Mouse (Mus musculus) liver, embryonic 12.5 days (tissue): ENCODE measurements at regions not wholly inside any gene's neighbourhood (a gene's known extent, or its start where the extent isn't known, plus 50 kb on each side); places are given as distances from the start of the nearest gene placed in this dataset.

Source experiments
- ATAC-seq: fragments of 200-750 bp; cut with Nextera tagmentation; 2 replicates; pipeline ENCODE4 v1.8.0; 2017; ENCODE audit warnings: moderate number of reproducible peaks, mild to moderate bottlenecking, moderate library complexity
- H3K27ac ChIP-seq: fragments of 300-500 bp; sonication (generic); 2 replicates; pipeline ENCODE4 v1.5.1; 2016; ENCODE audit warnings: mild to moderate bottlenecking
- H3K27me3 ChIP-seq: fragments of 300-500 bp; sonication (generic); replicated peaks from 2 replicates; pipeline ENCODE4 v1.6.1; 2016; ENCODE audit warnings: mild to moderate bottlenecking, moderate library complexity
- H3K36me3 ChIP-seq: fragments of 300-500 bp; sonication (generic); 2 replicates; pipeline ENCODE4 v1.6.1; 2016; ENCODE audit warnings: mild to moderate bottlenecking, moderate library complexity
- H3K4me1 ChIP-seq: fragments of 300-500 bp; sonication (generic); 2 replicates; pipeline ENCODE4 v1.6.1; 2016
- H3K4me2 ChIP-seq: fragments of 300-500 bp; sonication (generic); 2 replicates; pipeline ENCODE4 v1.6.1; 2016; ENCODE audit warnings: mild to moderate bottlenecking, moderate library complexity
- H3K4me3 ChIP-seq: fragments of 300-500 bp; sonication (generic); 2 replicates; pipeline ENCODE4 v1.5.1; 2016; ENCODE audit warnings: mild to moderate bottlenecking, moderate library complexity
- H3K9ac ChIP-seq: fragments of 300-500 bp; sonication (generic); 2 replicates; pipeline ENCODE4 v1.6.1; 2016; ENCODE audit warnings: mild to moderate bottlenecking, moderate library complexity
- H3K9me3 ChIP-seq: fragments of 300-500 bp; sonication (generic); replicated peaks from 2 replicates; pipeline ENCODE4 v1.6.1; 2016; ENCODE audit warnings: mild to moderate bottlenecking, moderate library complexity
- WGBS: fragments of 180-500 bp; shearing (Covaris S2); methylation state at CpG from one replicate; pipeline ENCODE4 v1.1.7; 2016; ENCODE audit not compliant: insufficient replicate concordance; 5-methylcytosine and 5-hydroxymethylcytosine counted together

DNA sequence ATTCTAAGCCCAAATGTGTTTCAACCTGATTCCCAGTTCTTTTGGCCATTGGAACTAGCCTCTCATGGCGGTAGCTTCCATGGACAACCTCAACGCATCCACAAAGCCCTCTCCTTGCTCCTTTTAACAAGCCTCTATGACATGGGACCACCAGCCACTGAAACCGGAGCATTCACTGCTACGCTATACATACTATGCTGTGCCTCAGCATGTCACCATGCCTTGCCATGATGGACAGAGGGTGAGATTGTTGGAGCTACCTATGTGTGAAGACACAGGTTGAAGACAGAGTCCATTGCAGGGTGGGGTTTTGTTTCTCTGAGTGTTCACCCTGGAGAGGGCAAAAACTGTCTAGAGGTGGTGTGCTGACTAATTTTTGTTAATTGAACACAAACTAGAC is 258.7 kb upstream of the Rnaseh2b start:
- ATAC-seq, result no peak
- Histone ChIP-seq H3K4me2 (no peak overlapping the region), H3K9ac (no peak overlapping the region), H3K27me3 (no peaks in the 10 kb centered on the region), H3K4me1 (no peaks in the 10 kb centered on the region), H3K27ac (no peak overlapping the region), H3K36me3 (no peaks in the 10 kb centered on the region), H3K4me3 (no peak overlapping the region), H3K9me3 (no peaks in the 10 kb centered on the region)
- WGBS, result 85% methylated on average over 4 of the region's 4 CpGs

DNA sequence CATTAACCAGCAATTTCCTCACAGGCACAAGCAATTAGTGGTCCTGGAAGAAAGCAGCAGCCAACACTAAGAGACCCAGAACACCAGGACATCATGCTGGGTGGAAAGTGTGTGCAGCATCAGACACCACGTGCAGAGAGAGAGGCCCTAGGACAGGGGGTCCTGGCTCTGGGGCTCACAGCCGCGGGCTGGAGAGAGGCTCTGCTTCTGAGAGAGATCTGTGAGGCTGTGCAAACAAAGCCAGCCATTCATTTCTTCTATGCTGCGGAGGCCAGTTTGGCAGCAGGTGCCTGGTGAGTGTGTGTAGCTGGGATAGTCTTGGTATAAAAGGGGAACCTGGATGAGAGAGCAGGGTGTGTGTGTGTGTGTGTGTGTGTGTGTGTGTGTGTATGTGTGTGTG is 257.7 kb upstream of the Rnaseh2b start:
- Histone ChIP-seq H3K27me3 (no peaks in the 10 kb centered on the region), H3K4me3 (no peak overlapping the region), H3K9me3 (no peaks in the 10 kb centered on the region), H3K9ac (no peak overlapping the region), H3K4me2 (no peak overlapping the region), H3K36me3 (no peaks in the 10 kb centered on the region), H3K27ac (no peak overlapping the region), H3K4me1 (no peaks in the 10 kb centered on the region)
- ATAC-seq, result no peak
- WGBS, result 61% methylated on average over 4 of the region's 4 CpGs

DNA sequence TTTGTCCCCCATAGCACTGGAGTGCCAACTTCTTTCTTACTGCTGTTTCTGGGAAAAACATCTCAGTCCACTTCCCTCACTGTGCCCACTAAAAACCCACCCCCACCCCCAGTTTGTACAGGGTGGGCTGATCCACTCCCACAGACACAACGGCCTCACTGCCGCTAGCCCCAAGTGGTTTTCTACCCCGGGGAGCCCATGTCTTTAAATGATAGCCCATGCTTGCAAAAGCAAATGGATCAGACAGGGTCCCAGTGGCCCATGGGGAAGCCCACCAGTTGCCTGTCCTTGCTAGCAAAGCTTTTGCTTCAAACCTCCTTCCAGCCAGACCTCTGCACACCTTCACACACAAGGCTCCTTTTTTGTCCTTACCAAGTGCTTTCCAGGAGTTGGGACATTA is 257.0 kb upstream of the Rnaseh2b start:
- H3K27me3 ChIP-seq, result no peaks in the 10 kb centered on the region
- H3K9ac ChIP-seq, result no peak overlapping the region
- no peak for ATAC-seq
- H3K4me3 ChIP-seq, result no peak overlapping the region
- H3K36me3 ChIP-seq, result no peaks in the 10 kb centered on the region
- H3K4me1 ChIP-seq, result no peaks in the 10 kb centered on the region
- H3K4me2 ChIP-seq, result no peak overlapping the region
- H3K27ac ChIP-seq, result no peak overlapping the region
- H3K9me3 ChIP-seq, result no peaks in the 10 kb centered on the region
- 79% methylated on average over 3 of the region's 3 CpGs for WGBS

DNA sequence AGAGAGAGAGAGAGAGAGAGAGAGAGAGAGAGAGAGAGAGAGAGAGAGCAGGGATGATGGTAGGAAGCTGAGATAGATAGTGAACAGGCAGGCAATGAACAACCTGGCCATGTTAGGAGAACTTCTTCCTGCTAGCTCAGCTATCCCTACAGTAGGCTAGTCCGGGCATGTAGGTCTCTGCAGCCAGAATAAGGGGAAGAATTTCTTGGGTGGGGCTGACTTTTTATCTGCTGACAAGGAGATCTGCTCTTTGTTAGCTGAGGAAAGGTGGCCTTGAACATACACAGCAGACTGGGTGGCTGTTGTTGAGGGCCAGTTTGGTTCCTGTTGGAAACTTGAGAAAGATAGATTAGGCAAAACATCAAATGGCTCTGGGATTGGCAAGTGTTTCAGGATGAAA is 254.9 kb upstream of the Rnaseh2b start:
- H3K27me3 ChIP-seq, result no peaks in the 10 kb centered on the region
- H3K9me3 ChIP-seq, result no peaks in the 10 kb centered on the region
- H3K4me2 ChIP-seq, result no peak overlapping the region
- no peak for ATAC-seq
- WGBS, result 35% methylated on average over 1 of the region's 1 CpGs
- no peak overlapping the region for H3K4me3 ChIP-seq
- no peak overlapping the region for H3K9ac ChIP-seq
- no peak overlapping the region for H3K27ac ChIP-seq
- no peaks in the 10 kb centered on the region for H3K4me1 ChIP-seq
- H3K36me3 ChIP-seq, result no peaks in the 10 kb centered on the region

DNA sequence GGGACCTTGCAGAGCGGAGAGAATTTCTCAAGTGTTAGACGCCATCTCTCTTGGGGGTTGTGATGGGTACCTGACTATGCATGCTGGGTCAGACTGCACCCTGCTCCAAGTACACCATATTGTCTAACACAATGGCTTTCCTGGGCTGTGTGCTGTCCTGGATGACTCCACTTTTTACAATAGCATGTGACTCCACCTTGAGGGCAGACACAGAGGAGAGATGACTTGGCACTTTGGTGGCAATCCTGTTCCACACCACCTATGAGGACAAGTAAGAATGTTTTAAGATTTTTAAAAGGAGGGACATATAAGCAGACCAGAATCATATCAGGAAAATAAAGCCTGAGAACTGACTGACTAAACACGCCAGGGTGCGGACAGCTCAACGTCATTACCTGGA is 254.5 kb upstream of the Rnaseh2b start:
- H3K27me3 ChIP-seq, result no peaks in the 10 kb centered on the region
- no peak overlapping the region for H3K27ac ChIP-seq
- no peaks in the 10 kb centered on the region for H3K36me3 ChIP-seq
- H3K4me2 ChIP-seq, result no peak overlapping the region
- no peaks in the 10 kb centered on the region for H3K9me3 ChIP-seq
- no peaks in the 10 kb centered on the region for H3K4me1 ChIP-seq
- WGBS, result 78% methylated on average over 5 of the region's 5 CpGs
- no peak for ATAC-seq
- H3K4me3 ChIP-seq, result no peak overlapping the region
- H3K9ac ChIP-seq, result no peak overlapping the region

DNA sequence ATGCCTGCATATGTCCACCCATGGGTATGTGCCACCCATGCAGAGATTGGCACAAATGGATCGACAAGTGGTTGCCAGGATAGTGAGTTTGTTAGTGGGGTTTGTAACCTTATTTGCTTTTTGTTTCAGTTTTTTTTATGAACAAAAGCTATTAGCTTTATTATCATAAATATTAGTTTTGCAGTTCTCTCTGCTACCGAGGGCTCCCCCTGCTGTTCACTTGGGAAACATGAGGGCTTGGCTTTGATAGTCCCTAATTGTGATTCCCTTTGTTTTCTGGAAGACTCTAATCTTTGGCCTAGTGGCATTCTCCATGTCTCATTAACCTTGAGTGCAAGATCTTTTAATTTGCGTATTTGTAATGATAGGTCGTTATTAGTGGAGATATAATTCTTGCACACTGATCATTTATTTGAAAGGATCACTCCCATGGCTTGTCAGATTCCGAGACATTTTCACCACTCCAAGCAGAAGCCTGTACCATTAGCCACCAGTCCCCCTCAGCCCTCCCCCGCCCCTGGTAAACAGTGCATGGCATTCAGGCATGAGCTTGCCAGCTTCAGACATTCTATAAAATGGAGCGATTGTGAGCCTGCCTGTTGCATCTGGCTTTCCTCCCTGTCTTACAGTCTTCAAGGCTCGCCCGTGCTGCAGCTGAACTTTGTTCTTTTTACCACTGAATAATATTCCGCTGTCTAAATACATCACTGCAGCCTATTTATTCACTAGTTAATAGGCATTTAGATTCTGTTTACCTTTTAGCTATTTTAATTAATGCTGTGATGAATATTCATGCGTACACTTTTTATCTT is 249.9 kb upstream of the Rnaseh2b start:
- Histone ChIP-seq H3K27me3 (no peaks in the 10 kb centered on the region), H3K4me2 (no peak overlapping the region), H3K9me3 (no peaks in the 10 kb centered on the region), H3K4me1 (no peaks in the 10 kb centered on the region), H3K36me3 (no peaks in the 10 kb centered on the region), H3K9ac (no peak overlapping the region), H3K4me3 (no peak overlapping the region), H3K27ac (no peak overlapping the region)
- ATAC-seq, result no peak
- WGBS, result 58% methylated on average over 11 of the region's 11 CpGs

DNA sequence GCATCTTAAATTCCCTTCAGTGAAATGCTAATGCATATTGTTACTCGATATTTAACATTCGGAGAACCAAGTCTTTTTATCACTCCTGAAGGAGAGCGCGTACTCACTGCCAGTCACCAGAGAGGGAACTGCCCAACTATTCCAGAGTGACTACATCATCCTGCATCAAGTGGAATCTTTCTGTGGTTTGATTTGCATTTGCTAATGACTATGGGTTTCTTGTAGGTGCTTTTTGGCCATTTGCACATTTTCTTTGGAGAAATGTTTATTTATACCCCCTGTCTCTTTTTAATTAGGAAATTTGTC is 249.3 kb upstream of the Rnaseh2b start:
- no peak overlapping the region for H3K27ac ChIP-seq
- 85% methylated on average over 4 of the region's 4 CpGs for WGBS

DNA sequence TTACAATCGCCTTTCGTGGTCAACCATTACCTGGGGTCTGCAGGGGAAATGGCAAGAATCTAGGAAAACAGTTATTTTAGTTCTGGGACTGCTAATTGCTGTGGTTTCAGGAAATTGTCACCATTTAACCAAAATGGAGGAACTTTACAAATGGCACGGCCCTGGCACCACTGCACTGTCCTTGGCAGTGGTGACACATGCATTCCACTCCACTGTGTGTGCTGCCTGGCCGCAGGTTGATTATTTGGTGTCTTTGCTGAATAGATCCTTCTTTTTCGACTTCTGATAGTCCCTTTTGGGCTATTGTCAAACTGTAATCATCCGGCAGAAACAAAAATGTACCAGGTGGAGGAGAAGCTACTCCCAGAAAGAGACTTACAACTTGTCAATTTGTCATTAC is 241.4 kb upstream of the Rnaseh2b start:
- Histone ChIP-seq H3K36me3 (no peaks in the 10 kb centered on the region), H3K4me2 (no peak overlapping the region), H3K4me1 (no peaks in the 10 kb centered on the region), H3K4me3 (no peak overlapping the region), H3K9me3 (no peaks in the 10 kb centered on the region), H3K27ac (no peak overlapping the region), H3K27me3 (no peaks in the 10 kb centered on the region), H3K9ac (no peak overlapping the region)
- ATAC-seq, result no peak
- 65% methylated on average over 6 of the region's 6 CpGs for WGBS

More for the DNA sequence above, 249.3 kb upstream of the Rnaseh2b start:
- no peak for ATAC-seq
- no peaks in the 10 kb centered on the region for H3K4me1 ChIP-seq
- H3K4me3 ChIP-seq, result no peak overlapping the region
- H3K4me2 ChIP-seq, result no peak overlapping the region
- no peaks in the 10 kb centered on the region for H3K9me3 ChIP-seq
- H3K9ac ChIP-seq, result no peak overlapping the region
- no peaks in the 10 kb centered on the region for H3K36me3 ChIP-seq
- H3K27me3 ChIP-seq, result no peaks in the 10 kb centered on the region

DNA sequence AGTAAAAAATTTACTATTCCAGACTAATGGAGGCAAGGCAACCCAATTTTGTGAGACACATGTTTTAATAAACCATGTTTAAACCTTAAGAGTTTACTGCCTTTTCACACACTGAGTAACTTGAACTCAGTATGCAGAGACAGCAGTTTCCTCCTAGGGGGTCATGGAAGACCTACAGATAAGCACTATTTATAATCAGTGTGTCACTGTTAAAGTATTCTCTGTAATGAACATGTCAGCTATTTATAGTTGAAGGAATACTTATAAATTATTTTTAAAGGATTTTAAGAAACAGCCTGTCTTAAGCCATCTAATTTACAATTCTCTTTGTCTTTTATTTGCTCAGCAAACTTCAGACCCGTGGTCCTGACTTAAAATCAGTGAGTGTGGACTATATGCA is 240.5 kb upstream of the Rnaseh2b start:
- no peak overlapping the region for H3K9ac ChIP-seq
- H3K4me2 ChIP-seq, result no peak overlapping the region
- no peaks in the 10 kb centered on the region for H3K27me3 ChIP-seq
- 23% methylated on average over 1 of the region's 1 CpGs for WGBS
- no peak overlapping the region for H3K4me3 ChIP-seq
- no peaks in the 10 kb centered on the region for H3K36me3 ChIP-seq
- no peak for ATAC-seq
- no peak overlapping the region for H3K27ac ChIP-seq
- no peaks in the 10 kb centered on the region for H3K9me3 ChIP-seq
- no peaks in the 10 kb centered on the region for H3K4me1 ChIP-seq

DNA sequence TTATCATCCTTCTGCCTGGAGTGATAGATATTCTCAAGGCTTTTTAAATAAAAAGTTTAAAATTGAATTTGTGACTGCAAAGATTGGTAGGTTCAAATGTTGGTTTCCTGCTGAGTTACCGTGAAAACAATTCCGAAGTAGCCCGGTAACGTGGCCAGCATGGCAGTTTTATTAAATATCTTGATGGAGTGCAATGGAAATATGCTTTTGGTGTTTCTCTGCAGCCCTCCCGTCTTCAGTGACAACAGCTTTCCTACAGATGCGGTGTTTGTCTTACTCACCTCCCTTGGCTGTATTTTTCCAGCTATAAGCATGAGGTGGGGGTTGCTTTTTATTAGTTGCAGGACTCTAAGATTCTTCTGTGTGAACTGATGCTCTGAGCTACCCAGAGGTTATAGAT is 239.4 kb upstream of the Rnaseh2b start:
- Histone ChIP-seq H3K27ac (no peak overlapping the region), H3K9ac (no peak overlapping the region), H3K9me3 (no peaks in the 10 kb centered on the region), H3K4me2 (no peak overlapping the region), H3K4me1 (no peaks in the 10 kb centered on the region), H3K36me3 (no peaks in the 10 kb centered on the region), H3K4me3 (no peak overlapping the region), H3K27me3 (no peaks in the 10 kb centered on the region)
- WGBS, result 70% methylated on average over 6 of the region's 6 CpGs
- ATAC-seq, result no peak

DNA sequence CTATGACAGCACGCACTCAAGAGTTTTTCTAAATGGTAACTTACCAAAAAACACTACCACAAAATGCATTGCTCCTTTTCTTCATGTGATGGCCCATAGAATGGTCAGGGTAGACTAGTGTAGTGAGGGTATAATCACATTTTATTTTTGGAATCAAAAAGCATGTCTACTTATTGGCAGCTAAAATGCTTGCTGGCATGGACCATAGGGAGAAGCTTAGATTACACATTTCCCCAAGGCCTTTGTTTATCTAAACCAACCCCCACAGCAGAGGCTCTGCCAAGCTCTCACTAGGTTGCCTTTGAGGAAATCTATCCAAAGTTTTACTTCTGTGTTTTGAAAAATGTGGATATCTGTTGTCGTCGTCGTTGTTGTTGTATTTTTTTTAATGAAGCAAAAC is 235.3 kb upstream of the Rnaseh2b start:
- Histone ChIP-seq H3K9ac (no peak overlapping the region), H3K9me3 (no peaks in the 10 kb centered on the region), H3K27ac (no peak overlapping the region), H3K27me3 (no peaks in the 10 kb centered on the region), H3K36me3 (no peaks in the 10 kb centered on the region), H3K4me3 (no peak overlapping the region), H3K4me1 (no peaks in the 10 kb centered on the region), H3K4me2 (no peak overlapping the region)
- ATAC-seq, result no peak
- WGBS, result 84% methylated on average over 4 of the region's 4 CpGs

DNA sequence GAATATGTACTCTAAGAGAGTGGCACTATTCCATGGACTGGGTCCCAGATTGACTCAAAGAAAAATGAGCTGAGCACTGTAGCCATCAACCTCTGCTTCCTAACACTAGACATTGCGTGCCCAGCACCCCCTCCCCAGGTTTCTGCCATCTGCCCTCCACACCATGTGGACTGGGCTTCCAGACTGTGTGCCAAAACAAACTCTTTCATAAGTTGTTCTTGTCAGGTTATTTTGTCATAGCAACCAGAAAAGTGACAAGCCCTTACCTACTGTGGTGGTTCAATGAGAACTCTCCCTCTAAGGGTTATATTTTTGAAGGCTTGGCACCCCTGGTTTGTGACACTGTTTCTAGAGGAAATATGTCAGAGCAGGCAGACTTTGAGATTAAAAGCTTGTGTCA is 234.3 kb upstream of the Rnaseh2b start:
- ATAC-seq, result no peak
- Histone ChIP-seq H3K27ac (no peak overlapping the region), H3K9me3 (no peaks in the 10 kb centered on the region)

DNA sequence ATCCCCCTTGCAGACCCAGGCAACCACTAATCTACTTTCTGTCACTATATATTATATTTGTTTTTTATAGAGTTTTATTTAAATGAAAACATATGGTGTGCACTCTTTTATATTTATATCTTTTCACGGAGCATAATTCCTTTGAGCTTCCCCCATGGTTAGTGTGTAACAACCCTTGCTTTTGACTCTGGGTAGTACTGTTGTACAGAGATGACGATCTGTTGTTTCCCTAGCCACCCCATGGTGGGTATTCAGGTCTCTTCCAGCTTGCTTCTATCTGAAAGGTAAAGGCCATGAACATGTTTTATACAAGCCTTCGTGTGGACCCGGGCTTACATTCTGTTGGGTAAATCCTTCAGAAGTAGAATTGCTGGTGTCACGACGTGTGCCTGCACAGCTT is 221.2 kb upstream of the Rnaseh2b start:
- 70% methylated on average over 6 of the region's 6 CpGs for WGBS
- Histone ChIP-seq H3K4me1 (no peaks in the 10 kb centered on the region), H3K36me3 (no peaks in the 10 kb centered on the region), H3K27me3 (no peaks in the 10 kb centered on the region), H3K4me3 (no peak overlapping the region), H3K27ac (no peak overlapping the region), H3K9me3 (no peaks in the 10 kb centered on the region), H3K4me2 (no peak overlapping the region), H3K9ac (no peak overlapping the region)
- no peak for ATAC-seq

More for the DNA sequence above, 234.3 kb upstream of the Rnaseh2b start:
- no peaks in the 10 kb centered on the region for H3K4me1 ChIP-seq
- no peak overlapping the region for H3K4me2 ChIP-seq
- no peaks in the 10 kb centered on the region for H3K36me3 ChIP-seq
- 61% methylated on average over 1 of the region's 1 CpGs for WGBS
- H3K27me3 ChIP-seq, result no peaks in the 10 kb centered on the region
- no peak overlapping the region for H3K9ac ChIP-seq
- H3K4me3 ChIP-seq, result no peak overlapping the region
